Mouse (Mus musculus): ENCODE measurements around the gene Ank2. TPM values are rescaled to one million over a fixed set of nuclear protein-coding genes. Genes with fewer than 3 reads are reported as not detected.

The Ank2 gene
- polyA plus RNA-seq, 1 experiment from 2014 or later: 32.2 TPM

DNA sequence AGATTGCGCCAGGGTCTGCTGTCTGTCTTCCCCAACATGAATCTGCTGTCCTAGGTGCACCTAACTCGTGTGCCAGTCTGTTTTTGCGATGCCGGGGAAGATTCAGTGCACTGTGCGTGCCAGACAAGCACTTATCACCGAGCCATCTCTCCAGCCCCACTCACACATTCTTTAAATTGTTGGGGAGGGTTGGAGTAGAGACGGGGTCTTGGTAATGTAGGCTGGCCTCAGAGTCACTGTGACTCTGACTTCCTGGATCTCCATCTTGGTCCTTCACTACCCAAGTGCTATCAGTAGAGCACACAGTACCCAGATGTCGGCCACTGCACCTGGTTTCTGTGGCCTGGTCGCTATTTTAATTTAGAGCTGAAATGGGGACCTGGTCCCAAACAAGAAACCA lies 47.4 kb downstream of the Ank2 start:
- H3K27ac ChIP-seq (replicated peaks): no peak overlapping the region
- no peaks in the 10 kb centered on the region for H3K27me3 ChIP-seq (replicated peaks; ENCODE audit: low read depth, poor library complexity, severe bottlenecking)
- no peaks in the 10 kb centered on the region for H3K4me1 ChIP-seq
- 67% methylated on average over 9 of the region's 9 CpGs for WGBS
- H3K4me3 ChIP-seq: no peak overlapping the region
- DNase-seq (ENCODE audit: low spot score): no peak
- H3K36me3 ChIP-seq (replicated peaks): no peaks in the 10 kb centered on the region
- H3K9me3 ChIP-seq: no peaks in the 10 kb centered on the region

DNA sequence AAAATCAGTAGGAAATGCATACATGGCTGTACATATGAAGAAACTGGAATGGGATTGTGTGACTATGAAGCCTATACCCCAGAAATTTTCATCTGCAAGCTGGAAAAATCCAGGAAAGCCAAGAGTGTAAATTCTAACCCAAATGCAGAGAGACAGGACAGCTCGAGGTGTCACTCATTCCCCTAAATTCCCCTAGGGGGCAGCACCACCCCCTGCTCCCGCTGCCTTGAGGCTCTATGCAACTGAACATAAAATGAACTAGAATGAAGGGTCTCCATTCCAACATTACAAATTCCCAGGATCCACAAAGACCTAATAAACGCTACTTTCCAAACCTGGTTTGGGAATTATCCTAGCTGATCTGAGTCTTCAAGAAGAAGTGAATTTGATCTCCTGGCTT lies 48.1 kb downstream of the Ank2 start:
- WGBS: 12% methylated on average over 3 of the region's 3 CpGs
- H3K4me3 ChIP-seq: no peak overlapping the region
- H3K4me1 ChIP-seq: no peaks in the 10 kb centered on the region
- no peak overlapping the region for H3K27ac ChIP-seq (replicated peaks)
- H3K9me3 ChIP-seq: no peaks in the 10 kb centered on the region
- H3K27me3 ChIP-seq (replicated peaks; ENCODE audit: low read depth, poor library complexity, severe bottlenecking): no peaks in the 10 kb centered on the region
- DNase-seq (ENCODE audit: low spot score): peak; percentile 65
- no peaks in the 10 kb centered on the region for H3K36me3 ChIP-seq (replicated peaks)

DNA sequence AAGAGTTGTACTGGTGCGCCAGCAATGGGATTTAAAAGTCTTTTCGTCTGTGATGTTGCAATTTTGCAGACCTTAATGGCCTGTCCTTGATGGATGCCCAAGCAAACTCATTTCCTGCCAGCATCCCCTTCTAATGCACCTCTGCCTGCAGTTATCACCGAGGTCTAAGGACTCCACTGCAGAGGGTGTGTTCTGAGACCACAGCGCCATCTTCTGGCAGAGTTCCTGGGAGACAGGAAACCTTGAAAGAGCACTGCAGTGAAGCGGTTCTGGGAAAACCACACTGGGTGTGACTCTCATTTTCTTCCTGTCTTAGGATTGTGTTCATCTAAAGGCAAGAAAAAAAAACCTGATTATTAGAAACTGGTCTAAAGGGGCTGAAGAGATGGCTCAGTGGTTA lies 53.0 kb downstream of the Ank2 start:
- 59% methylated on average over 5 of the region's 5 CpGs for WGBS
- Histone ChIP-seq H3K27ac (replicated peaks) (no peak overlapping the region), H3K4me1 (no peaks in the 10 kb centered on the region), H3K36me3 (replicated peaks) (no peaks in the 10 kb centered on the region), H3K27me3 (replicated peaks; ENCODE audit: low read depth, poor library complexity, severe bottlenecking) (no peaks in the 10 kb centered on the region), H3K4me3 (no peak overlapping the region), H3K9me3 (no peaks in the 10 kb centered on the region)
- DNase-seq (ENCODE audit: low spot score): peak; percentile 71

DNA sequence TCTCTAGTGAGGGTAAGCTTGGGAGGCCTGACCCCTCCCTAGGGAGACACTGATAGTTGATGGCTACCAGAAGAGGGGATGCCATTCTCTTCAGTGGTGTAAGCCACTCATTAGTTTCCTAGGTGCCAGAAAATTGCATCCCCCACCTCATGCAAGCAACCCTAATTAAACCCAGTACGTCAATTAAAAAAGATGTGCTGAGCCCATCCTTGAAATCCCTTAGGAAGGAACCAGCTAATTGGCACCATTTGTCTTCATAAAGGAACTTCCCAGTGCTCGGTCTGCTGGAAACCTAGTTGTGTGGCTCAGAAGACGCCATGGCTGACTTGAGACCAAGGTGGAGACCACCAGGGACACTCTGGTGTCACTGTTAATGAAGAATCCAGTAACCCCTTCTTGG lies 65.9 kb downstream of the Ank2 start:
- H3K4me1 ChIP-seq: no peaks in the 10 kb centered on the region
- 49% methylated on average over 3 of the region's 3 CpGs for WGBS
- no peak overlapping the region for H3K27ac ChIP-seq (replicated peaks)
- no peak for DNase-seq (ENCODE audit: low spot score)
- H3K27me3 ChIP-seq (replicated peaks; ENCODE audit: low read depth, poor library complexity, severe bottlenecking): no peaks in the 10 kb centered on the region
- H3K9me3 ChIP-seq: no peaks in the 10 kb centered on the region
- no peak overlapping the region for H3K4me3 ChIP-seq
- no peaks in the 10 kb centered on the region for H3K36me3 ChIP-seq (replicated peaks)

DNA sequence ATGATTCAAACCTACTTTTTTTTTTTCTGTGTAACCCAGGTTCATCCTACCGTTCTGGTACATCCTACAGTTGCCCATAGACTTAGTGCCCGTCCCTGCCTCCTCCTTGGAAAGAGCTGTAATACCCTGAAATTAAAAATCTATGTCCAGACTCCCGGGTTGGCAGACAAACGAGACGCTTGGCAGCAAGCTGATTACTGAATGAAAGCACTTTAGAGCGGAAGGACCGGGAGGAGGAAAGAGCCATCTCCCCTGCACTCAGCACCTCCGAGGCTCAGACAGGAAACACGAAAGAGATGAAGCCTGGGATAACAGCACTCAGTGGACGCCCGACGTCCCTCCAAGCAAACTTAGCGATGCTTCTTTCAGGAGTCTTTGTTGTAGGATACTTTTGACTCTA lies 69.3 kb downstream of the Ank2 start:
- WGBS: 83% methylated on average over 13 of the region's 13 CpGs
- DNase-seq (ENCODE audit: low spot score): no peak
- H3K4me3 ChIP-seq: no peak overlapping the region

DNA sequence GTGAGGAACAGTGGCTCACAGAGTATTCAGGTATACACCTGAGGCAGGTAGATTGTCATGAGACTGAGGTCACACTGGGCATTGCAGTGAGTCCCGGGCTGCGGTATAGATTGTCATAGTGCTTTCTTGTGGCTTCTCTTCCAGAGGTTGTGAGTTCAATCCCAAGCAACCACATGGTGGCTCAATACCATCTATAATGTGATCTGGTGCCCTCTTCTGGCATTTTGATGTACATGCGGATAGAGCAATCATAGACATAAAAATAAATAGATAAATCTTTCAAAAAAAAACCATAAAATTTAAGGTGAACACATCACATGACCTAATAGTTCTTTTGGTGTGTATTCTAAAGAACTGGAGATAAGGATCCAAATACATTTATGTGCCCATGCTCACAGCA lies 70.6 kb downstream of the Ank2 start:
- Histone ChIP-seq H3K27ac (replicated peaks) (no peak overlapping the region), H3K4me3 (no peak overlapping the region), H3K9me3 (no peaks in the 10 kb centered on the region), H3K27me3 (replicated peaks; ENCODE audit: low read depth, poor library complexity, severe bottlenecking) (no peaks in the 10 kb centered on the region), H3K4me1 (no peaks in the 10 kb centered on the region), H3K36me3 (replicated peaks) (no peaks in the 10 kb centered on the region)
- no peak for DNase-seq (ENCODE audit: low spot score)
- 93% methylated on average over 3 of the region's 3 CpGs for WGBS

More for the DNA sequence above, 69.3 kb downstream of the Ank2 start:
- Histone ChIP-seq H3K27me3 (replicated peaks; ENCODE audit: low read depth, poor library complexity, severe bottlenecking) (no peaks in the 10 kb centered on the region), H3K9me3 (no peaks in the 10 kb centered on the region), H3K27ac (replicated peaks) (no peak overlapping the region), H3K36me3 (replicated peaks) (no peaks in the 10 kb centered on the region), H3K4me1 (no peaks in the 10 kb centered on the region)

DNA sequence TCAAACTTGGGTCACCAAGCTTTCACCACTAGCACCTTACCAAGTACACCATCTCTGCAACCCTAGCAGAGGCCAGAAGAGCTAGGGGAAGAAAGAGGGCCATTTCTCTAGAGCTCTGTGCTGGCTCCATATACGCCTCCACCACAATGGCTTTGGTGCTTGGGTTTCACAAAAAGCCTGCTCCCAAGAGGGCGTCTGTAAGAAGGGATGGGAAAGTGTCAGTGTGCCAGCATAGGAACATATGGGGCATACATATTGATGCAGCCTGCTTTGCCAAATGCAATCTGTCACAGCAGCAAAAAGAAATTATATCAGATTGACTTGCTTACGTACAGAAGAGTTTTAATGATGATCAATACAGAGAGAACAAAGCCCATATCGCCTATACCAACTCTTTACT lies 82.2 kb downstream of the Ank2 start:
- H3K27me3 ChIP-seq (replicated peaks; ENCODE audit: low read depth, poor library complexity, severe bottlenecking): no peaks in the 10 kb centered on the region
- H3K9me3 ChIP-seq: no peaks in the 10 kb centered on the region
- no peaks in the 10 kb centered on the region for H3K4me1 ChIP-seq
- H3K27ac ChIP-seq (replicated peaks): no peak overlapping the region
- H3K36me3 ChIP-seq (replicated peaks): no peaks in the 10 kb centered on the region
- DNase-seq (ENCODE audit: low spot score): no peak
- no peak overlapping the region for H3K4me3 ChIP-seq
- WGBS: 87% methylated on average over 4 of the region's 4 CpGs

DNA sequence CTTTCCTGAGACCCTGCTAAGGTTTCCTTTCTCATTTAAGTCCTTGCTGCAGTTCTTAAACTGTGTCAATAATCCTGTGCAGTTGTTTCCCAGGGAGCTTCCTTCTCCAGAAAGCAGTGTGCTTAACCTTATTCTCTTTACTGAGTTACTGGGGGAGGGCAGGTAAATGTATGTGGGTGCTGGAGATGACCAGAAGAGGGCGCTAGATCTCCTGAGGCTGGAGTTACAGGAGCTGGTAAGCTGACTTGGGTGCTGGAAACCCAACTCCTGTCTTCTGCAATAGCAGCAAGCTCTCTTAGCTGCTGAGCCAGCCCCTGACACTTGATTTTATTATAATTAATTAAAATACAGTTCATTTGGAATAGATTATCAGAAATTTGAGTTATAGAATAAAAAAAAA lies 84.7 kb downstream of the Ank2 start:
- H3K36me3 ChIP-seq (replicated peaks): no peaks in the 10 kb centered on the region
- H3K9me3 ChIP-seq: no peaks in the 10 kb centered on the region
- no peak overlapping the region for H3K4me3 ChIP-seq
- 50% methylated on average over 1 of the region's 1 CpGs for WGBS
- no peak for DNase-seq (ENCODE audit: low spot score)
- no peak overlapping the region for H3K27ac ChIP-seq (replicated peaks)
- H3K27me3 ChIP-seq (replicated peaks; ENCODE audit: low read depth, poor library complexity, severe bottlenecking): no peaks in the 10 kb centered on the region
- no peaks in the 10 kb centered on the region for H3K4me1 ChIP-seq

DNA sequence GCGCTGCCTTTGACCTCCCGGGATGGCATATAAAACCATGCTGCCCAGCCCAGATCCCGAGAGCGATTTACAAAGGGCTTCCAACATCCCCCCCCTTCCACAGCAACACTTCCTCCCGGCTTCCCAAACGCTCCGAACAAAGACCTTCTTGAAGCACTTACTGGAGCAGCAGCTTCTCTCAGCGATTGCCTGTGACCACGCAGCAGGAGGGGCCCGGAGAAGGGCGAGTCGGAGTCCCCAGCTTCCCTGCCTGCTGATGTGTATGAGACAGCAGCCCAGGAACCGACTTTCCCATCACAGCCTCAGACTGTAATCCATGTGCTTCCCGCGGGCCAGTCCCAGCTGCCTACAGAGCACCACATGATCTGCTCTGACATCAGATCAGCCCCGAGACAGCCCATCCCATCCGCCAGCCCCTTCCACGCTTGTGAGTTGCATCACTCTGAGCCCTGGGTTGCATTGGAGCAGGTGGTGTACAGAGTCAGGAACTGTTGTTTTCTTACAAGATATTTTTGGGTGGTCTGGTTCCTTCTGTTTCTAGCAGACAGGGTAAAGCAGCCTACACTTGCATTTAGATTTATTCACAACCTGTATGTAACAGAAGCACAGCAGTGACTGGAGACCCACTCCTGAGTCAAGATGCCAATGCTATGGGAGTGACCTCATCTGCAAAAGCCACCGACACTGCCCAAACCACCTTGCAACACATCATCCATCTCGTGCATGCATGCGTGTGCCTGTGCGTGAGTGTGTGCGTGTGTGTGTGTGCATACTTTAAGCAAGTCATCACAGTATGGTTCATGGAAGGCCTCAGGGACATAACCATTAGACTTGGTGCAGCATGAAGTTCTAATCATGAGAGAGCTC lies 90.2 kb downstream of the Ank2 start:
- WGBS: 18% methylated on average over 23 of the region's 23 CpGs
- peak overlapping the region; percentile 64 for H3K4me3 ChIP-seq
- peak; percentile 84 for DNase-seq (ENCODE audit: low spot score)

DNA sequence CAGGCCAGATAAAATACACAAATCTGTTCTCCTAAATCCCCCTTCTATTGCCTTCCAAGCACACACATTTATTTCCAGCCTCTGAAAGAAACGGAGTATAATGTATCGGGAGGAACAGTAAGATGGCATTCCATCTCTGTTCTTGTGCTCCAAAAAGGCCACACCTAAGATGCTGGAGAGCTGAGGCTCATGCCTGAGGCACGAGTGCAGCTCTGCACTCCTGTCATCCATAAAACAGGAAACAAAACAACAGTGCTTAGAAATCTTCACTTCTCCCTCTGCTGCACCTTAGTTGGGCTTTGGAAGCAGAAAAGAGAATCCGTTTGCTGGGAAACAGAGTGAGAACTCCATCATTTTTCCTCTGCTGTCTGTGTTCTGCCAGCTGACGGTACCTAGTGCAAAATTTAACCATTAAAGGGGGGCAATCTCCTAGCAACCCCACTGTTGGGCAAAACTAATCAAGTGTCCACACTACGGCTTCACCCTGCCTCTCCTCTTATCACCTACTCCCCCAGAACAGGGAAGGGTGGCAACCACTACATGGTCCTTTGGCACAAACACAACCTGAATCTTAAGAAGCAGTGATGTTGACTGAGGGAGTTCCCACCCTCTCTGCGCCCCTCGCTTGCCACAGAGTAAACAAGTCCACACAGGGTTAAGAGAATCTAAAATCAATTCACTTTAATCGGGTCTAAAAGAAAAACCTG lies 91.1 kb downstream of the Ank2 start:
- peak; percentile 34 for DNase-seq (ENCODE audit: low spot score)
- 12% methylated on average over 9 of the region's 9 CpGs for WGBS
- Histone ChIP-seq H3K4me3 (peak overlapping the region; percentile 64), H3K4me1 (peaks cover 27% of the 10 kb centered on the region), H3K9me3 (no peaks in the 10 kb centered on the region), H3K27ac (replicated peaks) (peak overlapping the region; percentile 89), H3K27me3 (replicated peaks; ENCODE audit: low read depth, poor library complexity, severe bottlenecking) (no peaks in the 10 kb centered on the region), H3K36me3 (replicated peaks) (no peaks in the 10 kb centered on the region)

More for the DNA sequence above, 90.2 kb downstream of the Ank2 start:
- peaks cover 27% of the 10 kb centered on the region for H3K4me1 ChIP-seq
- H3K27me3 ChIP-seq (replicated peaks; ENCODE audit: low read depth, poor library complexity, severe bottlenecking): no peaks in the 10 kb centered on the region
- H3K27ac ChIP-seq (replicated peaks): peak overlapping the region; percentile 89
- H3K9me3 ChIP-seq: no peaks in the 10 kb centered on the region
- H3K36me3 ChIP-seq (replicated peaks): no peaks in the 10 kb centered on the region

DNA sequence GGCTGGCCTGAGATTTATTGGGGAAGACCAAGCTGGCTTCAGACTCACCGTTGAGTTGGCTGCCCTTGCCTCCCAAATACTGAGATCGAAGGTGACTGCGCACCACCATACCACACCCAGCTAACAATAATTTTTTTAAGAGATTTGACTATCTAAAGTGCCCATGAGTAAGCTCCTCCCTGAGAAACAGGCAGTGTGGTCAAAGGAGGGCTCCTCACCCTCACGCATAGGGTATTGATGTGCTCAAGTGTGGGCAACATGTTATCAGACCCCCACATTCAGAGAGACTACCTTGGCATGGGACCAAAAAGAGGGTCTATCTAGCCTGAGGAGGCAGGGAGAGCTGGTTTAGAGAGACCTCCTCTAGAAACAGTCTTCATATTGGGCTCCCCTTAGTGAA lies 92.3 kb downstream of the Ank2 start:
- Histone ChIP-seq H3K36me3 (replicated peaks) (no peaks in the 10 kb centered on the region), H3K9me3 (no peaks in the 10 kb centered on the region), H3K27ac (replicated peaks) (no peak overlapping the region), H3K4me1 (peaks cover 27% of the 10 kb centered on the region), H3K27me3 (replicated peaks; ENCODE audit: low read depth, poor library complexity, severe bottlenecking) (no peaks in the 10 kb centered on the region), H3K4me3 (no peak overlapping the region)
- DNase-seq (ENCODE audit: low spot score): no peak
- 97% methylated on average over 4 of the region's 4 CpGs for WGBS

DNA sequence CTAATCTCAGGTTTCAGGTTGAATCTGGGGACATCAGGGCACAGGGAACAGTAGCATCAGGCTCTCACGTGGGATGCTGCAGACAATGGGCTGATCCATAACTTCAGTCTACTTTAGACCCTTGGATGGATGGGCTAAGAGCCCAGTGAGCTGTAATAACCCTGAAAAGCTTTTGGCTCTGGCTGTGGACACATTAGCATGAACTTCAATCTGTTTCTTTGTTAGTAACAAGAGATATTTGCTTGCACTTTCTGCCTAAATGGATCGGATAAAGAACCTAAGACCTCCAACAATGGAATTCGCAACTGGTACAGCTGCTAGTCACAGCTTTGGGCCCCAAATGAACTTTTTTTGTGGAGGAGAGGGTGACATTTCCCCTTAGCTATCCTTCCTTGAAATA lies 94.8 kb downstream of the Ank2 start:
- Histone ChIP-seq H3K36me3 (replicated peaks) (no peaks in the 10 kb centered on the region; the same call in 1 of the 2 replicates), H3K4me3 (no peak overlapping the region), H3K4me1 (peaks cover 26% of the 10 kb centered on the region), H3K9me3 (no peaks in the 10 kb centered on the region), H3K27ac (replicated peaks) (no peak overlapping the region), H3K27me3 (replicated peaks; ENCODE audit: low read depth, poor library complexity, severe bottlenecking) (no peaks in the 10 kb centered on the region)
- DNase-seq (ENCODE audit: low spot score): no peak
- WGBS: 65% methylated on average over 3 of the region's 3 CpGs

DNA sequence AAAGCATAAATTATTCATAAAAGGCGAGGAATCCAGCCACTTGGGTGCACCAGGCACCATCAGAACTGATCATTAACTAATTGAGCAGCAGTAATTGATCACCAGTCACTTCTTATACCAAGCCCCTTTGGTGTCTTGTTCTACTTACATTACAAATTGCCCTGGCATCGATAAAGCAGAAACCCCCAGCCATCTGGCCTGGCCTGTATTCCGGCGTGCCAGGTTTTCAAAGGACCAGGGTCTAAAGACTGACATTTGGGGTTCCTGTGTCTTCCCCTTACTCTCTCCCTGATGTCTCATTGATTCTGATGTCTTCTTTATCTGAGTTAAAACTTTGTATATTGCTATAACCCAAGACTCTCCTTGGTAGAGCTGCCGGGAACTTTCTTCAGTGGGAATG lies 98.2 kb downstream of the Ank2 start:
- peaks cover 10% of the 10 kb centered on the region for H3K36me3 ChIP-seq (replicated peaks)
- no peaks in the 10 kb centered on the region for H3K9me3 ChIP-seq
- H3K27me3 ChIP-seq (replicated peaks; ENCODE audit: low read depth, poor library complexity, severe bottlenecking): no peaks in the 10 kb centered on the region
- no peak for DNase-seq (ENCODE audit: low spot score)
- H3K4me1 ChIP-seq: peaks cover 8% of the 10 kb centered on the region; the same call in 1 of the 2 replicates
- H3K4me3 ChIP-seq: no peak overlapping the region
- no peak overlapping the region for H3K27ac ChIP-seq (replicated peaks)
- WGBS: 90% methylated on average over 5 of the region's 5 CpGs
